Mouse (Mus musculus) c-Kit-negative CD71-positive TER-119-positive erythroid progenitor cells, embryonic 14.5 days (primary cell): ENCODE measurements around the gene Baz1a.
A peak's percentile ranks its signal among the peaks of the same experiment; 100 is the strongest.

Experiments
- DNase-seq: peaks from one replicate; pipeline ENCODE4 v3.0.0-alpha.2; 2013; ENCODE audit warnings: low read depth, low spot score

Gene Baz1a

DNA sequence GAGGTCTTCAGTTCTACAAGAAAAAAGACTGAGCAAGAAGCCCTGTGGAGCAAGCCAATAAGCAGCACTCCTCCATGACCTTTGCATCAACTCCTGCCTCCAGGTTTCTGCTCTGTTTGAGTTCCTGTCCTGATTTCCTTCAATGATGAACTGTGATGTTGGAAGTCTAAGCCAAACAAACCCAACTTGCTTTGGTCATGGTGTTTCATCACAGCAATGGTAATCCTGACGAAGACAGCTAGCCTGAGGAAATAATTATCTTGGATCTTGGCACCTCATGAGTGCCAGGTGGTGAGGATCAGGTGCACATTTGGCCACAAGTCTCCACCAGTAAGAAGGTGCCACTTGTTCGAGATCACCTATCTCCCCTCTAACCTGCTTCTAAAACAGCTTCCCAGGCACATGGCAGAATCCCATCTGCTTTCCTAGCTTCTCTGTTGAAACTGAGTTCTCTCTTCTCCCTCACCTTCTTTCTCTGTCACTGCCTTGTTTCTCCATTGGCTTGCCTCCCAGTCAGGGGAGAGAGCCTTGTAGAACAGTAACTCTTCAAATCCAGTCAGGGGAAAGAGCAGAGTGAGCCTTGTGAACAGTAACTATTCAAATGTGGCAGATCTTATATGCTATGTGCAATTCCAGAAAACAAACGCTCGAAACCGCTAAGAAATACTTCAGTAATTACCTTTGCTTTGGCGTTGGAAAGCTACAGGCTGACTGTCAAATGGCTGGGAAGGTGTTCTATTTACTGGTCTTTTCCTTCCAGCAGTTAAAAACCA, at the start of gene Baz1a:
Gene Baz1a, minus strand, starts transcription at position 723 of the 773 bp plus-strand sequence.
- DNase-seq = no peak

DNA sequence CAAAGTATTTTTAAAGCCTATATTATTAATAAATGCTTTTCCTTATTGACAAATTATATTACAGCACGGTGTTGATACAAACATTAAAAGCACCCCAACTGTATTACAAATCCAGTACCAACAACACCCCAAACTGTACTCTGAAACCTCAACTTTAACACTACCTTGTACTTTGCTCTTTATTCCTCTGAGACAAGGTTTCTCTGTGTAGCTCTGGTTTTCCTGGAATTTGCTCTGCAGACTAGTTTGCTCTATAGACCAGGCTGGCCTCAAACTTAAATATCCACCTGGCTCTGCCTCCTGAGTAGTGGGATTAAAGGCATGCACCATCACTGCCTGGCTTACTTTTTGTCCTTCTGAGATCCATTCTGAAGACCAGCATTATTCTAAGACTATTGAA, 48.0 kb upstream of the Baz1a start:
- no peak for DNase-seq

DNA sequence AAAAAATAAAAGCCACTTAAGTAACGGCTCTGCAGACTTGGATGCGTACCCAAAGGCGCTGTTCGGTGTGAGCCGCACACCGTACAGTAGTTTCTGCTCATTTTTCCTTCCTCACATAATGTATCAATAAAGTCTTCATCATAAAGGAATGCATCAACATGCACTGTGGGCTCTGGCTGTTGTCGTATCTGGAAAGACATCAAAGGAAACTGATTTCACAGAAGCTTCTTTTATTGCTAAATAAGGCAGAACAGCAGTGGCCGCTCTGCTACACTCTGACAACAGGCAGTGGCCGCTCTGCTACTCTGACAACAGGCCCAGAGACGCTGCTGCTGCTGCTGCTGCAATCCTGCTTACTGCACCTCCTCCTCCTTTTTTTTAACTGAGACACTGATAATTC, 46.9 kb upstream of the Baz1a start:
- no peak for DNase-seq

DNA sequence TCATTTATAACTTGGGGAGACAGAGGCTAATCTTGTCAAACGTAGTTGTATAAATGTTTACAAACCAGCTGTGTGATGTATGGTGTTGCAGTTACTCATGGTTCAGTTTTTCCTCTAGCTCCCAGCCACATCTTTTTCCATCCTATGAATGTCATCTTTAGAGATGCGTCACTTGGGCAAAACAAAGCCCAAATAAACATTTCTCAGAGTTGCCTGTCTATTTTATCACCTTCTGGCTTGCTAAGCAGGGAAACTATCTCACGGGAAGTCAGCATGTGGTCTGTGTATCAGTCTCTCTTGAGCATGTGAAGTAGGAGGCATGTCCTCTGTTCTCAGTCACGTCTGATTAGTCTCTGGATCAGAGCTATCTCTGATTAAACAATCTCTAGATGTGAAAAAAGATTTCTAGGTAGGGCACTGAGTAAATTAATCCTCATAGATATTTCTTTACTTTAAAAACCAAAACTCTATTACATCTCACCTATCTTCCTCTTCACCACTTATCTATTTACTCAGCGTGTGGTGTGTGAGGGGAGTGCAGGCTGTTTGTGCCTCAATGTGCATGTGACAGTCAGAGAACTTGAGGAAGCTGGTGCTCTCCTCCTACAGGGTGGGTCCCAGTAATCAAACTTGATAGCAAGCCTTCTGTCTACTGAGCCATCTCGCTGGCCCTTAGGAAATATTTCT, 46.2 kb upstream of the Baz1a start:
- no peak for DNase-seq

DNA sequence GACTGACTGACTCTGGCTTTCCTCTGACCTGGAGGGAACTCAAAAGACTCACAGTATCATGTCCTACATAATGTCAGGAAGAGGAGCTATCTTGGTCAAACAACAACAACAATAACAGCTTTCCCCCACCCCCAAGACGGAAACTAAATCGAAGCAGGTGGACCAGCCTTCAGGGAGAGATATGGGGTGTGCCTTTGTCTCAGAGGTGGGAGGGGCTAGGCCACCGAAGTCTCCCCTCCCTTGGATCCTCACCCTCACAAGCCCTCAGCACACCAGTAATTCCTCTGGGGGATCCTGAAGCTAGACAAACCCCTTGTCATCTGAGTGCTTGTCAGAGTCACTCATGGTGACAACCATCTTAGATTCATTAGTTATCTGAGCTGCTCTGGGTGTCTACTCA, 45.7 kb upstream of the Baz1a start:
- no peak for DNase-seq

DNA sequence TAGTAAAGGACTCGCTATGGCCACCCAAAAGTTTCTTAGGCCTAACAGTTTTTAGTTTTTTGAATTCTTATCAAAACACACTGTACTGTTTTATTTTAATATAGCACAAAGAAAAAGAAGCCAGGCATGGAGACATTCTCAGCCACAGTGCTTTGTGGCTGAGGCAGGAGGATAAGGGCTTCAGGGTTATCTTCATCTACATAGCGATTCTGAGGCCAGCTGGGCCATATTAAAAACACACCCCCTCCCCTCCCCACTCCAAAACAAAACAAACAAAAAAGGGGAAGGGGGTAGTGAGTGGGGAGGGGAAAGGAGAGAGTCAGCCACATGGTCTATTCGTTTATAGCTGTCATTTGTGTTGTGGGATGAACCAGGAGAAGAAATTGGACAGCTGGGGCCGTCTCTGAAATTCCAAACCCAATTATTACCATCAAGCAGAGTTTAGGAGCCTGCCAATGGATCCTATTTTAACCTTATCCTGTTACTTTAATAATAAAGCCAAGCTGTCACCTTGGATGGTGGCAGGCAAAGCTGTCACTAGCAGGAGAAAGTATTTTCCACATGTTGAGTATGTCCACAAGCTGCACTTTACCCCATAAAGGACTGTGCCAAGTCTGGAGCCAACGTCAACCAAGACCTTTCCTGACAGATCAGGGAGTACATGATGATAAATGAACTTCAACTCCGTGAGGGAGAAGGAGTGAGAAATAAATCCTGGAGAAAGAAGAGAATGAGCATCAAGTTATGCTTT, 44.9 kb upstream of the Baz1a start:
- no peak for DNase-seq

DNA sequence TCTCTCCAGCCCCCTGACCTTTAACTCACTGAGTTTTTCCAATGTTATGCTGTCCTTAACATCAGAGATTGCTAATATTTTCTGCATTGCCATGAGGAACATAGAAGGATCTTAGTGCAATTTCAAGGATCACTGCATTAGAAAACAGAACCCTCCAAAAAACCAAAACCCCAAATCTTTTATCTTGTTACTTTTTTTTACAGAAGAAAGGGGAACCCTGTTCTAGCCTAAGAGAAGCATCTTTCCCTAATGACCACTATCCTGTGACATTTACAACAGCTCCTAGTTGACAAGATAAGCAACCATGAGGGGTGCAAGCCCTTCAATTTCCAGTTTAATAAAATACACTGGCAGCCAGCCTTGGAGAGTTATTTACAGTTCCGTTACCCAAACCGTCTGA, 42.6 kb upstream of the Baz1a start:
- no peak for DNase-seq

DNA sequence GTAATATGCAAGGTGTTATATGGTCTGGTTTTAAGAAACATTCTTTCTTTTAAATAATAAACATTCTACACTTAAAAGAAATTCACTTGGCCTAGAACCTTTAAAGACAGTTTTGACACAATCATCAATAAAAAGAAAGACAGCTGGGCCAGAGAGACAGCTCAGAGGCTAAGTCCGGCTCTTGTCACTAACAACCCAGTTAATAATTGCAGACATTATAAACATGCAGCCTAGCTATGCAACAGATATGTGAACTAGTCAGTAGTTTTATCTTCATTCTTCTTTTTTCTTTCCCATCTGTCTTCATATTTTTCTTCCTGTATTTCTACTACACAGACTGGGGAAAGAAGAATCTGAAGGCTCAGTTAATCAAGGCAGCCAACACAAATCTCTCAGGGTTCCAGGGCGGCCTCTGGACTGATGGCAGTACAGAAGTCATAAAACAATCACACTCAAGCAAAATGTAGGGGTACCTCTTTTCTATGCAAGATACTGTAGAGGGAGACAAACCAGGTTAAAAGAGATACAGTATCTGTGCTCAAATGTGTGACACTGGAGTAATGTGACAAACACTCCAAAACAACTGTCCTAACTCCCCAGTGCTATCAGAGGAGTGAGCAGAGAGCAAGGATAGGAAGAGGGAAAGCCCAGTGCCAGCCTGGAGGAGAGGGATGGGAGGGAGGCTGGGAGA, 40.5 kb upstream of the Baz1a start:
- no peak for DNase-seq

DNA sequence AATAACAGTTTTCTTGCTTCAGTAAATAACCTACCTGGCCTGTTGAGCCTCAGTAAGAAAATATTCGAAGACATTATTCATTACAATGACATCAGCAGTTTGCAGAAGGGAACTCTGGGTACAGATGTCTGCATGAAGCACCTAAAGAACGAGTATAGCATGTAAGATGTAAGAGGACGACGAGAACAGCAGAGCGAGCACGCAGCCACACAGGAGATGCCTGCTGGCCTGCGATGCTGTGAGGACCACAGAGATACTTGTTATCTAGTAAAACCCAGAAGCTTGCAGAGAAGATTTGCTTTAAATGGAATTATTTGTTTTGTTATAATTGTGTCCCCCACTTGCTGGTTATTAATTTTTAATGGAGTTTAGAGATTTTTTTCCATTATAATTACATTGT, 39.1 kb upstream of the Baz1a start:
- peak; percentile 48 for DNase-seq

DNA sequence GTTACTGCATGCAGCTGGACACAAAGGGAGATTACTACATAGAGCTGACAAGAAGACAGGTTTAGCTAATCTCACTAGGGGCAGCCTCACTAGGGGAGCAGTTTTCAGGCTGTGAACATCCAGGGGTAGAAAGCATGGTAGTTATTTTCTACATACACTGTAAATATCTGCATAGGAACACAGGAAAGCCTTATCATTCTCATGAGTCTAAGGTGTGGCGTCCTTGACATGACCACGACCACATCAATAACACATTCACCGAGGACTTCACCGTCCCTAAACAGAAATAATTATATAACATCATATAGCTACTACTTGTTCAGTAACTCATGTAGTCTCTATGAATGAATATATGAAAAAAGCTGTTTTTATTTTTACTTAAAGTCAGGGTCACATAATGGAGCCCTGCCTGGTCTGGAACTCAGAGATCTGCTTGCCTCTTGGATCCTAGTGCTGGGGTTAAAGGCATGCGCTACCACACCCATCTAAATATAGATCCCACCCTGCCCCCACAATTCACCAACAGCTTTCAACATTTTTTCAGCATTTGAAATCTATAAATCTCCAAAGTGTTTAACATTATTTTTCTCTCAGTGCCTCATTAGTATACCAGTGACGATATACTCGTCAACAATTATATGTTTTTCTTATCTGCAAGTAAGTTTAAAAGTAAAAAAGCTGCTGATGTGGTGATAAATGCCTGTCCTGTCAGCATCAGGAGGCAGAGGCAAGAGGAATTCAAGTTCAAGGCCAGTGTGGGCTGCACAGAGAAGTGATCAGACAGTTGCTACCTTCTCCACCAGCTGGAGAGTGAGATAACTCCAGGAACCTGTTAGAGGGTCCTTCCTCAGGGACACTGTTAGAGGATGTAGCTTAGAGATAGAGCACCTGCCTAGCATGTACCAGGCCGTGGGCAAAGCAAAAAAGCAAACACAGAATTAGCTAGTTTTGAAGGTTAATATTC, 37.3 kb upstream of the Baz1a start:
- DNase-seq = peak; percentile 64

DNA sequence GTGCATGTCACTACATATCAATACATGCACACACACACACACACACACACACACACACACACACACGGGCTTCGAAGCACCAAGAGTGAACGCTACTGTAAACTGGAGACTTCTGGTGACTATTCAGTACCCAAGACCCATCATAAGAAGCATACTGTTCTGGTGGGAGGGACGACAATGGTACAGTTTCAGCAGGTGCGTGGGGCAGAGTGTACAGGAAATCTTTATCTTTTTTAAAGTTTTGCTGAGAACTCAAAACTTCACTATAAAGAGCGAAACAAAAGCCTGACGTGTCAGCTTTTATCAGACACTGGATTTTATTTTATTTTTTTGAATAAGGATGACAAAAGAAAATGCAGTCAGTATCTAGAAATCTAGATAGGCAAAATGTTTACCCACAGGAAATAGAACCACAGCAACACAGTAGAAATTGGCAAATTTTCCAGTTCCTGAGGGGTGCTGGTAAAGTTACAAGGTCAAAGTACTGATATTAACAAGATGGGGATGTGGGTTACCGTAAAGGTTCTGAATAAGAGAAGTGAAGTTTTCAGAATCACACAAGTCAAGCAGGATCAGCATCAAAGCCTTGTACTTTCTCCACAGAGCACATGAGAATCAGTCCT, 35.7 kb upstream of the Baz1a start:
- no peak for DNase-seq

DNA sequence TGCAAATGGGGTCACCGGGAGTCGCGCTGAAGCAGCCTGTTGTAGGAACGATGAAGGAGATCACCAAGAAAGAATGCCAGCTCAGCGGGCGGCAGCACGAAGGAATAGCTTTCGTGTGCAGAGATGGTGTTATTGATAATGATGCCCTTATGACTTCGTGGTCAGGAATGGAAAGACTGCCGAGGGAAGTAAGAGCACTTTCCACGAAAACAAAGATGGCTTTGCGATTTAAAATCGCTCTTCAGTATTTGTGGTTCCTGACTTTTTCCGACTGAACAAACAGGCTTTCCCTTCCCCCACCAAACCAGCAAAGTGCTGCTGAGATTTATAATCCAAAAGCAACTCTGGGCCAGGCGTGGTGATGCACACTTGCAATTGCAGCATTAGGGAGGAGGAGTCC, 26.9 kb upstream of the Baz1a start:
- DNase-seq = no peak

DNA sequence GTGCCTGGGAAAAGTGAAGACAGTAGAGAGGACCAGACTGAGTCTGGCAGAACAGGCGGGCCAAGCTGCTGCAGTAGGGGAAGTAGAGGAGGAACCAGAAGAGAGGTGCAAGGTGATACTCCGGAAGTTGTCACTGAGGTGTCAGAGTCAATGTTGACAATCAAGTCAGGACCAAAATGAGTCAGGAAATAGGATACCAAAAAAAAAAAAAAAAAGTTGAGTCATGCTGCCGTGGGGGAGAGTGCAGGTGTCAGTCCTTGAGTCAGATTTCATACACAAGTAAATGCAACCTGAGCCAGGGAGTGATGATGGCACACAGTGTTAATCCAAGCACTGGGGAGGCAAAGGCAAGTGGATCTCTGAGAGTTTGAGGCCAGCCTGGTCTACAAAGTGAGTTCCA, 12.9 kb upstream of the Baz1a start:
- no peak for DNase-seq

DNA sequence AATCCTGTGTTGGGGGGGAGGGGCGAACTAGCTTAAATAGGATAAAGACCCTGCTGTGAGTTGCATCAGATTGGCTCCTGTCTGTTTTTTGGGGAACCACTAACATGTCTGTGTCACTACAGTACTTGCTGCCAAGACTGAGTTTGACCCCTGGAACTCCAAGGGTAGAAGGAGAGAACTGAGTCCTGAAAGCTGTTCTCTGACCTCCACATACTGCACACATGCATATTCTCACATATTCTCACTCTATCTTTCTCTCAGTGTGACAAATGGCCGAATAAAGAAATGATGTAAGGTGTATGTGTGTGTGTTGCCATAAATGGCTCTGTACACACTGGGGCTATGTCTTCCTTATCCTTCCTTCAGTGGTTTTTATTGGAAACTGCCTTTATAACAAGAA, 9.1 kb upstream of the Baz1a start:
- DNase-seq = no peak

DNA sequence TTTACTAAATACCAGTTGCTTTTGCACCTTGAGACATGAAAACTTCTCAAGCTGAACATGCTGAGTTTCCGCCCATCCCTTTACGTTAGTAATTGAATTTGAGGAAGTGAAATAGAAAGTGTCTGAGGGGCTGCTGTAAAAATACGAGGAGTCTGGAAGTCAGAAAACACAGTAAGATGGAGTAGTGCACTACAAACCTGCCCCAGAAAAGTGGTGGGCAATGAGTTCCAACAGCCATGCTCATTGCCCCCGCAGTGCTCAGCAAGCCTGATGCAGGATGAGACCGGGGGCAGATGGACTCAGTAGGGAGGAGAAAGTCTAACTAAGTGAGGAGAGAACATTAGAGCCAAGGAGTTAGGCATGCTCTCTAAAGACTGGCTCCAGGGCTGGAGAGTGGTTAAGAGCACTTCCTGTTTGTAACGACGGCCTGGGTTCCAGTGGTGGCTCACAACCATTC, 5.3 kb upstream of the Baz1a start:
- no peak for DNase-seq

DNA sequence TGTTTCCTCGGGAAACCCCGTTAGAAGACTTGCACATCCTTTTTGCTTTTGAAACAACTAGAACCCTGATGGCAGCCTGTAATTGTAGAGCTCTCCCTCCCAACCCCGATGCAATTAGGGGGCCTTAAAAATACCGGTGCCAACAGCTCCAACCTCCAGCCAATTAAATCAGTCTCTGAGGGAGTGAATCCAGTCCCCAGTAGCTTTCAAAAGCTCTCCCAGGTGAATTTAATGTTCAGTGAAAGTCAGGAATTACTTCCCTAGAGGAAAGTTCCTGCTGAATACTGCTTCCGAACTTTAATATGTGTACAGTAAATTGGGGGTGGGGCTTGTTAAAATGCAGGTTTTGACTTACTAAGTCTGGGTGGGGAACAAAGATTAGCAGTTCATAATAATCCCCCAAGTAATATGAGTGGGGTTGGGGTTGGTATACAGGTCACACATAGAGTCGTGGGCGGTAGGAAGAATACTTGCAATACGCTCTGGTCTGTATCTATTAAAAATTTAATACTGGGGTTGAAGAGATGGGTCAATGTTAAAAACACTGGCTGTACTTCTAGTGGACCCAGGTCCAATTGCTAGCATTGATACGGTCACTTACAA, 3.1 kb upstream of the Baz1a start:
- no peak for DNase-seq

DNA sequence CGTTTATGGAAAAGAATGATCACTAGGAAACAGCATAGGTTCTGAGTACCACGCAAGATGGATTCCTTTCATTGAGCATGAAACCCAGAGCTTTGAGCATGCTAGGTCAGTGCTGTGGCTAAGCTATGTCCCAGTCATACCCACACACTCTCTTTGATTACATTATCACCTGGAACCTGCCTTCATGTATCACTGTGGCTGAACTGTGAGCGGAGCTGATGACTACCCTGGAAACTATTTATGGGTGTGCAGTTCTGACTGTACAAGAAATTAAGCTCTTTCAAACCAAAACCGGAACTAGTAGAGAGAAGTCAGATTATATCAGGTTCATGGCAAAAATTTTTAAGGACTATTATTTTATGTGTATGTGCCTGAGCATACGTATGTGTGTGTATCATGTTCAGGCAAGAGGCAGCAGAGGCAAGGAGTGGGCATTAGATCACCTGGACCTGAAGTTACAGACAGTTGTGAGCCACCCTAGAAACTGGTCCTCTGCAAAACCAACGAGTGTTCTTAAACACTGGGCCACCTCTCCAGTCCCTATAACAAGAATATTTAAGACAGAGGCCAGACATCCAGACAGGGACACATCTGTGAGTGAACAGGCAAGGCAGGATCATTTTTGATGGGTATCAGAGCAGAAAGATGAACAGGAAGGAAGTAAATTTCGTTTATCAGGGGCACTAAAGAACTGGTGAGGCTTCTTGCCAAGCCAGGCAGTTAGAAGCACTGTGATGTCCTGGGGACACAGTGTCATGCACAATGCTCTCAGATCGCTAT, 2.4 kb upstream of the Baz1a start:
- DNase-seq = no peak

DNA sequence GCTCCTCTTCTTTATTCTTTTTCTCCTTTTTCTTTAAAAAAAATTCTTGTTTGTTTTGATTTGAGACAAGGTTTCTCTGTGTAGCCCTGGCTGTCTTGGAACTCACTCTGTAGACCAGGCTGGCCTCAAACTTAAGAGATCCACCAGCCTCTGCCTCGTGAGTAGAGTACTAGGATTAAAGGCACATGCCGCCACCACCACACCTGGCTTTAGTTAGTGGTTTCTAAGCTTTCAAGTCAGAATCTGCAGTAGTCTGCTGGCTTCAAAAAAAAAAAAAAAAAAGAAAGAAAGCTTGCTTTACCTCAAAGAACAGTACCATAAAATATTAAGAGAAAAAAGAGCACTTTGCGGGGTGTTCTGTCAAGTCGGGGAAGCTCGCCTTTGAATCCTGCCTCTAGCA, 1.3 kb upstream of the Baz1a start:
- no peak for DNase-seq

DNA sequence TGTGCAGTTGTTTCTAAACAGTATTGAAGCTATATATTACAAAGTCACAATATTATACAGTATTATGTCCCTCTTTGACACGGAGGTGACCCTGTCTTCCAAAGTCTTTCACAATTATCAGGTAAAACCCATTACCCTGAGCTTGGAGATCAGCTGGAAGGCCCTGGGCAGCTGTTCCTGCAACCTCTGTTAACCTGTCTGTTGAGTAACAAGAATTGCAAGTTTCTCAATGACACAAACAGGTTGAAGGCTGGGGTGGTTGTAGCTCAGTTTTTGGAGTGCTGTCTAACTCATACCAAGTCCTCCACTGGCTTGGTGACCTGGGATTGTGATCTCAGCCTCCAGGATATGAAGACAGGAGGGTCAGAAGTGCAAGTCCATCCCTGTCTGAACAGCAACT, 1.1 kb downstream of the Baz1a start:
- no peak for DNase-seq
